In genomic region chr8:123518667-123519066, GRCm38 (mm10) we compare ENCODE assay signal across 8 mouse cellular contexts. TPM values are rescaled to one million over a fixed set of nuclear protein-coding genes. Genes with fewer than 3 reads are reported as not detected.
DNase-seq lines count a peak whose midpoint lies in the region; ATAC-seq lines count a peak whose summit lies in the region.

Gene Gas8, plus strand, starts transcription at chr8:123518834.

- no peaks in the 10 kb centered on the region for H3K27me3 ChIP-seq in hindbrain, embryonic 16.5 days (replicated peaks; ENCODE audit: control insufficient read depth, insufficient read depth, low read length)

- no peaks in the 10 kb centered on the region for H3K9me3 ChIP-seq in hindbrain, embryonic 16.5 days (ENCODE audit: control insufficient read depth, low read length)

- peaks cover 9% of the 10 kb centered on the region; the same call in 1 of the 2 replicates for H3K79me2 ChIP-seq in macrophage (ENCODE audit: inconsistent target)

- DNase-seq in T-cell, adult 2 months (ENCODE audit: low spot score) = peak; percentile 77
- DNase-seq in cerebellum, postnatal 36 days = peak; percentile 88
- DNase-seq in frontal cortex, postnatal 36 days (ENCODE audit: low spot score in 2 of 2) = peak; percentile 80 to 90
- DNase-seq in left cerebral cortex, adult 18-20 months (ENCODE audit: low spot score in 2 of 2) = peak; percentile 87 to 90
- DNase-seq in right cerebral cortex, adult 18-20 months = peak; percentile 92
- DNase-seq in urinary bladder, postnatal 10 days (ENCODE audit: low spot score) = peak; percentile 69

- H3K4me3 ChIP-seq in hindbrain, embryonic 16.5 days (ENCODE audit: low read length) = peak within 1 kb of the TSS; percentile 81
- peak within 1 kb of the TSS; percentile 90 for H3K4me3 ChIP-seq in macrophage (ENCODE audit: inconsistent target)

- H3K9ac ChIP-seq in hindbrain, embryonic 16.5 days (ENCODE audit: low read depth, low read length) = peak within 1 kb of the TSS; percentile 85

- peak; percentile 90 for ATAC-seq in hindbrain, embryonic 16.5 days

- peaks cover 18% of the 10 kb centered on the region for H3K4me1 ChIP-seq in hindbrain, embryonic 16.5 days (ENCODE audit: control insufficient read depth, insufficient read depth, low read depth, low read length)

- H3K27ac ChIP-seq in hindbrain, embryonic 16.5 days (ENCODE audit: low read depth, low read length) = peak within 1 kb of the TSS; percentile 57; the same call in 1 of the 2 replicates
- peak within 1 kb of the TSS; percentile 12; the same call in 1 of the 2 replicates for H3K27ac ChIP-seq in macrophage

- under 1% methylated on average over 19 of the region's 20 CpGs for WGBS in hindbrain, embryonic 16.5 days
- WGBS in macrophage (ENCODE audit: missing documents) = 0% methylated on average over 12 of the region's 20 CpGs

- peak within 1 kb of the TSS; percentile 90 for H3K4me2 ChIP-seq in hindbrain, embryonic 16.5 days (ENCODE audit: low read length)

- peaks cover 9% of the 10 kb centered on the region for H3K36me3 ChIP-seq in hindbrain, embryonic 16.5 days (ENCODE audit: control insufficient read depth, insufficient read depth, low read length)
- peaks cover 30% of the 10 kb centered on the region; the same call in 1 of the 2 replicates for H3K36me3 ChIP-seq in macrophage (ENCODE audit: inconsistent target)

RNA-seq across cellular contexts. Expression of gene Gas8, which starts in this region (rescaled TPM):
- polyA plus RNA-seq in hindbrain, embryonic 16.5 days (2015; fragmentation: Nextera tagmentation; extraction: Ambion mirVana) = 40.9 and 44.1 TPM in 2 replicates
- 10 to 100 TPM; 24.8 to 29.6 TPM for total RNA-seq in left cerebral cortex, adult 18-20 months (2021)
- total RNA-seq in macrophage (2018; cell fraction: chromatin; rRNA removed) = 10 to 100 TPM; 11.1 to 83.6 (median 43.5) TPM
- total RNA-seq in macrophage (2018; cell fraction: cytosol; rRNA removed) = 10 to 100 TPM; 12.4 to 22.9 (median 17.7) TPM
- total RNA-seq in macrophage (2018; cell fraction: nucleus; rRNA removed) = 10 to 100 TPM; 11.2 to 37.0 (median 21.0) TPM
- polyA plus RNA-seq in macrophage (2018) = 16.7 to 41.8 TPM (median 18.2 TPM) in 3 replicates

Comparison
In these comparisons a context has a peak if more than half of its experiments do, and no peak if none do; other contexts are left out.
1. Peak in every context shown above with its lines: DNase-seq, ATAC-seq, H3K4me3 ChIP-seq and H3K27ac ChIP-seq.